Mouse (Mus musculus): ENCODE results near the gene Ak7. TPM values are rescaled to one million over a fixed set of nuclear protein-coding genes. Genes with fewer than 3 reads are reported as not detected.

Ak7 gene
- polyA plus RNA-seq (2012; fragmentation: generic; extraction: Trizol): 0.02 TPM

DNA sequence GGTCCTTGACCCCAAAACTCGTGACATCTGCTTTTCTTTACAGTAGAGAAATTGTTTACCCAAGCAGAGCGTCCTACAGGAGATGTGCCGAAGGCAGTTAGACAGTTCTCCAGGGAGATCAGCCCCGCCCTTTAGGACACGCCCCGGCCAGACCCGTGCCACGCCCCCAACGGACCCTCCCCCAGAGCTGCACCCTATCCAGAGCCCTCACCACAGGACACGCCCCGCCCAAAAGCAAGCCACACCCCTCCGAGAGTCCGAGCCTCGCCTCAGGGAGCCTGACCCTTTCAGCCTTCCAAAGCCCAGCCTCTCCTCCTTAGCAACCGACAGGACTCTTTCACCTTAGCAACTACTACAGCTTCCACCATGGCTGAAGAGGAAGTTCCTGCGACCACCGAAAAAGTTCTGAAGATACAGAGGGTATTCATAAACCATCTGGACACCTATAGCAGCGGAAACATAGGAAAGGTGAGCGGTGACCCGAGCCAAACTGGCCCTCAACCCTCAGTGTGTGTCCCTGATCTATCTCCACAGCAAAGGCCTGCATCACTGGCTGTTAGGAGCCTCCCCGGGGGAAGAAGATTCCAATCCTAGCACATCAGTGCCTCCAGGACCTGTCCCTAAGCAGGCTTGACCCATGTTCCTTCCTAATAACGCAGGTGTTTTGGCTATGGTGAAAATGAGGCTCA, at the start of gene Ak7:
Gene Ak7 (plus strand): TSS at position 178 of the 689 bp plus-strand sequence.
- TF ChIP-seq REST (IDR thresholded peaks at IDR 0.05; ENCODE audit: insufficient read depth, insufficient read length) (no peak), POLR2AphosphoS2 (IDR thresholded peaks at IDR 0.05; ENCODE audit: insufficient read length, low read depth) (no peak), USF1 (IDR thresholded peaks at IDR 0.05; ENCODE audit: low read depth) (no peak), CEBPB (IDR thresholded peaks at IDR 0.05; ENCODE audit: insufficient read depth, poor library complexity, severe bottlenecking) (no peak), E2F4 (IDR thresholded peaks at IDR 0.05; ENCODE audit: insufficient read depth) (no peak), POLR2A (IDR thresholded peaks at IDR 0.05; ENCODE audit: insufficient read length, low read depth) (no peak), MAX (IDR thresholded peaks at IDR 0.05; ENCODE audit: low read depth) (no peak), MYOD1 (IDR thresholded peaks at IDR 0.05; ENCODE audit: control insufficient read depth in 1 of 3, insufficient read length in 2 of 3, low read depth in 2 of 3) (no peak), TCF3 (IDR thresholded peaks at IDR 0.05; ENCODE audit: insufficient read length, low read depth) (no peak), SRF (IDR thresholded peaks at IDR 0.05; ENCODE audit: control insufficient read depth, insufficient read length, low read depth) (no peak), TCF12 (IDR thresholded peaks at IDR 0.05; ENCODE audit: insufficient read depth, poor library complexity, severe bottlenecking) (no peak), MYOG (IDR thresholded peaks at IDR 0.05; ENCODE audit: control insufficient read depth in 1 of 3, insufficient read depth in 1 of 3, insufficient read length in 2 of 3, low read depth in 2 of 3) (no peak)
- Histone ChIP-seq H3K4me3 (no peak within 1 kb of the TSS), H3K79me2 (ENCODE audit: control insufficient read depth, insufficient read depth) (no peaks in the 10 kb centered on the region)

DNA sequence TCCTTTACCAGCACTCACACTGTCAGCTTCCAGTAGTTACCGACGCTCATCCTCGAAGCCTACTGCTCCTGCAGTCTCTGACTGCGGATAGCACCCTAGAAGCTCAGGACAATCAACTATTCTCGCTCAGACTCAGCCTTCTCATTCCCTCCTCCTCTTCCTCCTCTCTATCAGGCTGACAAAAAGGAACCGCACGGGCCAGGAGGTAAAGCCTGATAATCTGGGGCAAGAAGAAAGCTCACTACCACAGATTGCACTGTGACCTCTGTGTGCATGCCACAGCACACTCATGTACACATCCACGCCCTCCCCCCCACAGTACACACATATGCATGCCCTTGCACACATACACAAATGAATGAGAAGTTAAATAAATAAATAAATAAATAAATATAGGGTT, 29.5 kb upstream of the Ak7 start:
- no peak for TF ChIP-seq CEBPB (IDR thresholded peaks at IDR 0.05; ENCODE audit: insufficient read depth, poor library complexity, severe bottlenecking)
- no peak for TF ChIP-seq TCF12 (IDR thresholded peaks at IDR 0.05; ENCODE audit: insufficient read depth, poor library complexity, severe bottlenecking)
- no peak for TF ChIP-seq POLR2A (IDR thresholded peaks at IDR 0.05; ENCODE audit: insufficient read length, low read depth)
- TF ChIP-seq MYOD1 (IDR thresholded peaks at IDR 0.05; ENCODE audit: control insufficient read depth in 1 of 3, insufficient read length in 2 of 3, low read depth in 2 of 3): no peak
- no peak for TF ChIP-seq POLR2AphosphoS2 (IDR thresholded peaks at IDR 0.05; ENCODE audit: insufficient read length, low read depth)
- TF ChIP-seq MYOG (IDR thresholded peaks at IDR 0.05; ENCODE audit: control insufficient read depth in 1 of 3, insufficient read depth in 1 of 3, insufficient read length in 2 of 3, low read depth in 2 of 3): no peak
- no peak for TF ChIP-seq USF1 (IDR thresholded peaks at IDR 0.05; ENCODE audit: low read depth)
- no peak for TF ChIP-seq SRF (IDR thresholded peaks at IDR 0.05; ENCODE audit: control insufficient read depth, insufficient read length, low read depth)
- Histone ChIP-seq H3K27me3 (ENCODE audit: control insufficient read depth, insufficient read depth, insufficient read length) (no peaks in the 10 kb centered on the region), H3K4me2 (ENCODE audit: low read depth) (no peak overlapping the region), H3ac (ENCODE audit: control insufficient read depth, insufficient read length) (no peak overlapping the region), H3K4me3 (no peak overlapping the region), H3K79me2 (ENCODE audit: control insufficient read depth, insufficient read depth) (peaks cover 54% of the 10 kb centered on the region), H3K36me3 (ENCODE audit: control insufficient read depth, insufficient read depth) (peaks cover 6% of the 10 kb centered on the region)

More for the DNA sequence above, at the start of gene Ak7:
- Histone ChIP-seq H3K27me3 (ENCODE audit: control insufficient read depth, insufficient read depth, insufficient read length) (no peaks in the 10 kb centered on the region), H3K4me2 (ENCODE audit: low read depth) (no peak within 1 kb of the TSS), H3ac (ENCODE audit: control insufficient read depth, insufficient read length) (no peak within 1 kb of the TSS), H3K36me3 (ENCODE audit: control insufficient read depth, insufficient read depth) (no peaks in the 10 kb centered on the region)

DNA sequence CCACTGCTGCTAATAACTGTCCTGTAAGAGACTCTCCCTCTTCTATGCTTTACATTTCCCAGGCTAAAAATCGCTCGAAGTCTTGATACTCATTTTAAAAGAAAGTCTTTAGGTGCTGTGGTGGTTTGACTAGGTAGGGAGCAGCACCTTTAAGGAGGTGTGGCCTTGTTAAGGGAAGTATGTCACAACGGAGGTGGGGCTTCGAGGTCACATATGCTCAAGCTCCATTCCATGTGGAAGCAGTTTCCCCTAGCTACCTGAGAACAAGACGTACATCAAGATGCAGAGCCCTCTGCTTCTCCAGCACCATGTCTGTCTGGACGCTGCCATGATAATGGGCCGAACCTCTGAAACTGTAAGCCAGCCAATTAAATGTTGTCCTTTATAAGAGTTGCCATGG, 27.6 kb upstream of the Ak7 start:
- Histone ChIP-seq H3K4me3 (no peak overlapping the region), H3ac (ENCODE audit: control insufficient read depth, insufficient read length) (no peak overlapping the region), H3K27me3 (ENCODE audit: control insufficient read depth, insufficient read depth, insufficient read length) (no peaks in the 10 kb centered on the region), H3K79me2 (ENCODE audit: control insufficient read depth, insufficient read depth) (peaks cover 73% of the 10 kb centered on the region), H3K36me3 (ENCODE audit: control insufficient read depth, insufficient read depth) (peaks cover 5% of the 10 kb centered on the region), H3K4me2 (ENCODE audit: low read depth) (no peak overlapping the region)
- TF ChIP-seq TCF3 (IDR thresholded peaks at IDR 0.05; ENCODE audit: insufficient read length, low read depth) (no peak), POLR2AphosphoS2 (IDR thresholded peaks at IDR 0.05; ENCODE audit: insufficient read length, low read depth) (no peak), USF1 (IDR thresholded peaks at IDR 0.05; ENCODE audit: low read depth) (no peak), MAX (IDR thresholded peaks at IDR 0.05; ENCODE audit: low read depth) (no peak), MYOG (IDR thresholded peaks at IDR 0.05; ENCODE audit: control insufficient read depth in 1 of 3, insufficient read depth in 1 of 3, insufficient read length in 2 of 3, low read depth in 2 of 3) (no peak), MYOD1 (IDR thresholded peaks at IDR 0.05; ENCODE audit: control insufficient read depth in 1 of 3, insufficient read length in 2 of 3, low read depth in 2 of 3) (no peak), REST (IDR thresholded peaks at IDR 0.05; ENCODE audit: insufficient read depth, insufficient read length) (no peak), E2F4 (IDR thresholded peaks at IDR 0.05; ENCODE audit: insufficient read depth) (no peak), TCF12 (IDR thresholded peaks at IDR 0.05; ENCODE audit: insufficient read depth, poor library complexity, severe bottlenecking) (no peak), CEBPB (IDR thresholded peaks at IDR 0.05; ENCODE audit: insufficient read depth, poor library complexity, severe bottlenecking) (no peak), POLR2A (IDR thresholded peaks at IDR 0.05; ENCODE audit: insufficient read length, low read depth) (no peak), SRF (IDR thresholded peaks at IDR 0.05; ENCODE audit: control insufficient read depth, insufficient read length, low read depth) (no peak)

DNA sequence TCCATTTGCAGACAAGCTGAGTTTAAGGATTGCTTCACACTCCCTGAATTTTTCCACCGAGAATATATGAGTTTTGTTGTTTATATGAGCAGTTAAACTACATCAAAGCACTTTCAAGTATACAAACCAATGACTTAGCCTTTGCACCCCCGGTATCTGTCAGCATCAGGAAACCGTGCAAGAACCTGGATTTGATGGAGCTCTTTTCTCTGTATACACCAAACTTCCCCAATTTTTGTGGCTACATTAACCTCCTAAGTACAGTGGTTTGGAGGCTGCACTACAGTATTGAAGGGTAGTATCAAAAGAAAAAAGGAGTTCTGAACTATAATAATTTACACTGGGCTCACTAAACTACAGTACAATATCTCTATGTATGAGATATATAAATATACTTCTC, 27.0 kb upstream of the Ak7 start:
- TF ChIP-seq USF1 (IDR thresholded peaks at IDR 0.05; ENCODE audit: low read depth) (no peak), CEBPB (IDR thresholded peaks at IDR 0.05; ENCODE audit: insufficient read depth, poor library complexity, severe bottlenecking) (no peak), TCF3 (IDR thresholded peaks at IDR 0.05; ENCODE audit: insufficient read length, low read depth) (no peak), POLR2A (IDR thresholded peaks at IDR 0.05; ENCODE audit: insufficient read length, low read depth) (no peak), REST (IDR thresholded peaks at IDR 0.05; ENCODE audit: insufficient read depth, insufficient read length) (no peak), MYOG (IDR thresholded peaks at IDR 0.05; ENCODE audit: control insufficient read depth in 1 of 3, insufficient read depth in 1 of 3, insufficient read length in 2 of 3, low read depth in 2 of 3) (no peak), E2F4 (IDR thresholded peaks at IDR 0.05; ENCODE audit: insufficient read depth) (no peak), MAX (IDR thresholded peaks at IDR 0.05; ENCODE audit: low read depth) (no peak), POLR2AphosphoS2 (IDR thresholded peaks at IDR 0.05; ENCODE audit: insufficient read length, low read depth) (no peak), MYOD1 (IDR thresholded peaks at IDR 0.05; ENCODE audit: control insufficient read depth in 1 of 3, insufficient read length in 2 of 3, low read depth in 2 of 3) (no peak), TCF12 (IDR thresholded peaks at IDR 0.05; ENCODE audit: insufficient read depth, poor library complexity, severe bottlenecking) (no peak), SRF (IDR thresholded peaks at IDR 0.05; ENCODE audit: control insufficient read depth, insufficient read length, low read depth) (no peak)
- H3K27me3 ChIP-seq (ENCODE audit: control insufficient read depth, insufficient read depth, insufficient read length): no peaks in the 10 kb centered on the region
- H3K4me3 ChIP-seq: no peak overlapping the region
- H3ac ChIP-seq (ENCODE audit: control insufficient read depth, insufficient read length): no peak overlapping the region
- peaks cover 2% of the 10 kb centered on the region for H3K36me3 ChIP-seq (ENCODE audit: control insufficient read depth, insufficient read depth)
- peaks cover 79% of the 10 kb centered on the region for H3K79me2 ChIP-seq (ENCODE audit: control insufficient read depth, insufficient read depth)
- no peak overlapping the region for H3K4me2 ChIP-seq (ENCODE audit: low read depth)

Data from myocyte (in vitro differentiated cells).